Mouse (Mus musculus): ENCODE data around the gene S100a16. TPM values are rescaled to one million over a fixed set of nuclear protein-coding genes. Genes with fewer than 3 reads are reported as not detected.
A peak's percentile ranks its signal among the peaks of the same experiment; 100 is the strongest.

Gene S100a16
- polyA plus RNA-seq, 1 experiment = 122 TPM

GRCm38 (mm10) chr3:90581141-90581540 lies 44.1 kb downstream of the S100a16 start:
- 98% methylated on average over 5 of the region's 5 CpGs for WGBS
- no peak for DNase-seq (ENCODE audit: low read depth, low spot score)

GRCm38 (mm10) chr3:90582156-90582555 lies 45.1 kb downstream of the S100a16 start:
- WGBS = 97% methylated on average over 1 of the region's 1 CpGs
- no peak for DNase-seq (ENCODE audit: low read depth, low spot score)

GRCm38 (mm10) chr3:90582556-90582955 lies 45.5 kb downstream of the S100a16 start:
- DNase-seq (ENCODE audit: low read depth, low spot score) = no peak
- WGBS = 92% methylated on average over 4 of the region's 4 CpGs

- no peak for DNase-seq (ENCODE audit: low read depth, low spot score)
- 45% methylated on average over 3 of the region's 3 CpGs for WGBS
These were observed 46.8 kb downstream of the S100a16 start for GRCm38 (mm10) chr3:90583893-90584292.

- WGBS = 12% methylated on average over 5 of the region's 5 CpGs
- DNase-seq (ENCODE audit: low read depth, low spot score) = peak; percentile 72
These were observed 48.5 kb downstream of the S100a16 start for GRCm38 (mm10) chr3:90585595-90585994.

GRCm38 (mm10) chr3:90586016-90586643 lies 49.1 kb downstream of the S100a16 start:
- no peak for DNase-seq (ENCODE audit: low read depth, low spot score)
- 55% methylated on average over 15 of the region's 15 CpGs for WGBS

GRCm38 (mm10) chr3:90586906-90587305 lies 49.9 kb downstream of the S100a16 start:
- WGBS = 6% methylated on average over 10 of the region's 10 CpGs
- no peak for DNase-seq (ENCODE audit: low read depth, low spot score)

- WGBS = 61% methylated on average over 14 of the region's 14 CpGs
- no peak for DNase-seq (ENCODE audit: low read depth, low spot score)
These were observed 50.5 kb downstream of the S100a16 start for GRCm38 (mm10) chr3:90587361-90588101.

- WGBS = 79% methylated on average over 6 of the region's 6 CpGs
- DNase-seq (ENCODE audit: low read depth, low spot score) = no peak
These were observed 52.3 kb downstream of the S100a16 start for GRCm38 (mm10) chr3:90589390-90589789.

- WGBS = 95% methylated on average over 8 of the region's 8 CpGs
- DNase-seq (ENCODE audit: low read depth, low spot score) = no peak
These were observed 52.9 kb downstream of the S100a16 start, which contains the start of gene S100a2 for GRCm38 (mm10) chr3:90589947-90590346. Gene S100a2, plus strand, starts transcription at chr3:90590247.

Other genes starting within 250 kb of the S100a16 start
- gene Gatad2b, start 244.1 kb upstream of the S100a16 start, polyA plus RNA-seq (2012; rRNA removed) = 7.7 and 13.4 TPM in 2 replicates
- 4.6 and 5.9 TPM in 2 replicates for gene Slc27a3, start 147.3 kb upstream of the S100a16 start, polyA plus RNA-seq (2012; rRNA removed)
- gene Ints3, start 103.6 kb upstream of the S100a16 start, polyA plus RNA-seq (2012; rRNA removed) = 28.7 and 32.2 TPM in 2 replicates
- gene Npr1, start 71.4 kb upstream of the S100a16 start, polyA plus RNA-seq (2012; rRNA removed) = 6.1 and 10.1 TPM in 2 replicates
- gene Ilf2, start 61.1 kb upstream of the S100a16 start, polyA plus RNA-seq (2012; rRNA removed) = 21.4 and 23.6 TPM in 2 replicates
- 13.6 and 14.2 TPM in 2 replicates for gene Snapin, start 46.2 kb upstream of the S100a16 start, polyA plus RNA-seq (2012; rRNA removed)
- gene Chtop, start 27.8 kb upstream of the S100a16 start, polyA plus RNA-seq (2012; rRNA removed) = 35.2 and 38.0 TPM in 2 replicates
- gene S100a1, start 22.9 kb upstream of the S100a16 start, polyA plus RNA-seq (2012; rRNA removed) = 44.1 and 52.5 TPM in 2 replicates
- gene S100a13, start 22.8 kb upstream of the S100a16 start, polyA plus RNA-seq (2012; rRNA removed) = 36.9 and 50.0 TPM in 2 replicates
- 5.5 and 6.4 TPM in 2 replicates for gene S100a14, start 10.4 kb upstream of the S100a16 start, polyA plus RNA-seq (2012; rRNA removed)
- 0.76 TPM in 1 of 2 replicates, not detected in the other for gene S100a3, start 23.3 kb downstream of the S100a16 start, polyA plus RNA-seq (2012; rRNA removed)
- gene S100a2, start 53.0 kb downstream of the S100a16 start, polyA plus RNA-seq (2012; rRNA removed) = not detected in 2 replicates
- not detected in 2 replicates for gene Gm42674, start 64.7 kb downstream of the S100a16 start, polyA plus RNA-seq (2012; rRNA removed)
- 8.3 and 8.7 TPM in 2 replicates for gene S100a4, start 66.5 kb downstream of the S100a16 start, polyA plus RNA-seq (2012; rRNA removed)
- not detected in 2 replicates for gene S100a5, start 71.3 kb downstream of the S100a16 start, polyA plus RNA-seq (2012; rRNA removed)
- 345 and 383 TPM in 2 replicates for gene S100a6, start 75.6 kb downstream of the S100a16 start, polyA plus RNA-seq (2012; rRNA removed)
- gene S100a7a, start 116.8 kb downstream of the S100a16 start, polyA plus RNA-seq (2012; rRNA removed) = 0.11 and 0.14 TPM in 2 replicates
- 0.97 TPM in 1 of 2 replicates, not detected in the other for gene S100a8, start 131.7 kb downstream of the S100a16 start, polyA plus RNA-seq (2012; rRNA removed)
- gene S100a9, start 158.5 kb downstream of the S100a16 start, polyA plus RNA-seq (2012; rRNA removed) = 0.63 and 0.80 TPM in 2 replicates
- gene Pglyrp4, start 189.7 kb downstream of the S100a16 start, polyA plus RNA-seq (2012; rRNA removed) = not detected in 2 replicates
- gene Gm5849, start 240.6 kb downstream of the S100a16 start, polyA plus RNA-seq (2012; rRNA removed) = not detected in 2 replicates